Mouse (Mus musculus) ES-Bruce4 (cell line): ENCODE data around the gene Btbd17. TPM values are rescaled to one million over a fixed set of nuclear protein-coding genes. Genes with fewer than 3 reads are reported as not detected.

Source experiments
- H3K27ac ChIP-seq: 2 replicates; pipeline ENCODE4 v1.5.1; 2012; ENCODE audit warnings: low read length, inconsistent platforms; ENCODE audit not compliant: insufficient read depth
- H3K27me3 ChIP-seq: 2 replicates; pipeline ENCODE4 v1.6.1; 2012; ENCODE audit warnings: mild to moderate bottlenecking, low read length, inconsistent platforms; ENCODE audit not compliant: control insufficient read depth, poor library complexity, insufficient read depth, severe bottlenecking
- H3K36me3 ChIP-seq: 2 replicates; pipeline ENCODE4 v1.6.1; 2012; ENCODE audit warnings: inconsistent platforms, mild to moderate bottlenecking, low read length, moderate library complexity; ENCODE audit not compliant: control insufficient read depth, poor library complexity, insufficient read depth, severe bottlenecking
- H3K4me1 ChIP-seq: one replicate; pipeline ENCODE4 v1.8.1; 2011; ENCODE audit warnings: low read length; ENCODE audit not compliant: control insufficient read depth, insufficient read depth
- H3K4me3 ChIP-seq: 2 replicates; pipeline ENCODE4 v1.5.1; 2011; ENCODE audit warnings: low read depth, mild to moderate bottlenecking, low read length
- H3K9ac ChIP-seq: 2 replicates; pipeline ENCODE4 v1.6.1; 2012; ENCODE audit warnings: low read depth, mild to moderate bottlenecking, inconsistent platforms; ENCODE audit not compliant: poor library complexity, severe bottlenecking
- H3K9me3 ChIP-seq: replicated peaks from 2 replicates; pipeline ENCODE4 v1.6.1; 2012; ENCODE audit warnings: mild to moderate bottlenecking, low read length, inconsistent platforms; ENCODE audit not compliant: control insufficient read depth, poor library complexity, insufficient read depth, severe bottlenecking
- CTCF ChIP-seq: IDR thresholded peaks from one replicate; pipeline ENCODE4 v1.8.1; 2011; ENCODE audit warnings: low read depth, low read length
- EP300 ChIP-seq: IDR thresholded peaks from 2 replicates; pipeline ENCODE4 v1.6.1; 2011; ENCODE audit warnings: low read depth, low read length; ENCODE audit not compliant: insufficient read depth
- POLR2A ChIP-seq: IDR thresholded peaks from one replicate; pipeline ENCODE4 v1.8.1; 2011; ENCODE audit warnings: low read length; ENCODE audit not compliant: insufficient read depth
- polyA plus RNA-seq: library from polyadenylated mRNA; stranded (reverse); fragments of >200 nt; gene quantifications from 2 replicates; pipeline ENCODE4 v1.2.4, GENCODE M21; 2011; ENCODE audit warnings: low read depth; ENCODE audit not compliant: missing spikeins, insufficient read depth, insufficient read length

Btbd17 gene
- polyA plus RNA-seq: 0.93 TPM in 1 of 2 replicates, not detected in the other

DNA sequence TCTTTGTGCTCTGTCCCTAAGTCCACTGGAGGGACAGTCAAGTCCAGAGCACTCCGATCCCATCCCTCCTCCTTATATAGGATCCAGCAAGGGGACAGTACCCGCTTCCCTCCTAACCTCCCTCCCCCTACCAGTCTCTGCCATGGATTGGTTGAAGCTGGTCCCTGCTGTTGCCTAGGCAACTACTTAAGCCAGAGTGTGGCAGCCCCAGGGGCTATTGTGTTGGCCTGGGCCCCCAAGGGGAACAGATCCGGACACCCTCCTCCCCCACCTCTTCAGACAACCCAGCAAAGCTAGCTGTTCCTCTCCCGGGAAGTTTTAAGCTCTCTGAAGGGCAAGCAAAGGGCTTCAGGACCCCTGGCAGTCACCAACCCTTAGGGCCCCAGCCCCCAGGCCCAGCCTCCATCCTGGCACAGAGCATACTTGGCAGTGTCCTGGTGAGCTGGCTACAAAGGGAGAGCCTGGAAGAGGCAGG lies at the start of gene Btbd17:
TSS of gene Btbd17 (minus strand) at position 98 of the 475 bp plus-strand sequence.
- Histone ChIP-seq H3K4me3 (peak within 1 kb of the TSS; percentile 22; the same call in 1 of the 2 replicates), H3K36me3 (no peaks in the 10 kb centered on the region), H3K27me3 (0 out of 2 replicates have a peak, but pooled peaks cover 4% of the 10 kb centered on the region), H3K9ac (no peak within 1 kb of the TSS), H3K4me1 (no peaks in the 10 kb centered on the region), H3K27ac (no peak within 1 kb of the TSS), H3K9me3 (no peaks in the 10 kb centered on the region)
- TF ChIP-seq CTCF (no peak), EP300 (no peak)

DNA sequence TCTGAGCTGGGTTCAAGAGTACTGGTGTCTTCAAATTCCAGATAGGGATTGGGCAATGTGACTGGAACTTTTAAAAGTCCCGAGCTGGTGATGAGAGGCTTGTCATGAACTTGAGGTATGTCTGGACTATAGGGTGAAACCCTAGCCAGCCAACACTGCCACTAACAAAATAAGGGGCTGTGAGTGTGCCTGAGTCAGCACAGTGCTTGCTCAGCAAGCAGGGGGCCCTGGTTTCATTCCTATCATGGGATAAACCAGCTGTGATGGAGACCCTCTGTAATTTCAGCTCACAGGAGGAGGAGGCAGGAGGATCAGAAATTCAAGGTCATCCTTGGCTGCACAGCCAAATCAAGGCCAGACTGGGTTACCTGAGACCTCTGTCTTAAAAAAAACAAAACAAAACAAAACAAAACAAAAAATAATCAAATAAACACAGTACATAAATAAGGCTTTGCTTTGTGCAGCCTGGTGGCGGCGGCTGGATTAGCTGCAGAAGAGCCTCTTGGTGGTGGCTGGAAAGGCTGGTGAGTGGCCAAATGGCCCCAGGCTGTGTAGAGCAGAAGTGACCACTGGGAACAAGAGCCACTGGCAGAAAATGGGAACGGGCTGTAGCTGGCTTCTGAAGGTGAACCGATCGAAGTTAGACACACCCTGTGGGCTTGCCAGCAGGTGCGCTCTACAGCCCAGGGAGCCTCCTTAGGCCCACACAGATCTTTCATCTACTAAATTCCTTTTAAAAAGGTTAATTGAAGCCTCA lies 48.9 kb upstream of the Btbd17 start:
- Histone ChIP-seq H3K4me1 (peaks cover 6% of the 10 kb centered on the region), H3K27ac (peak overlapping the region; percentile 59; the same call in 1 of the 2 replicates), H3K36me3 (no peaks in the 10 kb centered on the region), H3K27me3 (no peaks in the 10 kb centered on the region), H3K9me3 (peaks cover 7% of the 10 kb centered on the region), H3K4me3 (no peak overlapping the region), H3K9ac (peak overlapping the region; percentile 37; the same call in 1 of the 2 replicates)
- TF ChIP-seq EP300 (peak; percentile 65; the same call in 1 of the 2 replicates), POLR2A (no peak), CTCF (no peak)

DNA sequence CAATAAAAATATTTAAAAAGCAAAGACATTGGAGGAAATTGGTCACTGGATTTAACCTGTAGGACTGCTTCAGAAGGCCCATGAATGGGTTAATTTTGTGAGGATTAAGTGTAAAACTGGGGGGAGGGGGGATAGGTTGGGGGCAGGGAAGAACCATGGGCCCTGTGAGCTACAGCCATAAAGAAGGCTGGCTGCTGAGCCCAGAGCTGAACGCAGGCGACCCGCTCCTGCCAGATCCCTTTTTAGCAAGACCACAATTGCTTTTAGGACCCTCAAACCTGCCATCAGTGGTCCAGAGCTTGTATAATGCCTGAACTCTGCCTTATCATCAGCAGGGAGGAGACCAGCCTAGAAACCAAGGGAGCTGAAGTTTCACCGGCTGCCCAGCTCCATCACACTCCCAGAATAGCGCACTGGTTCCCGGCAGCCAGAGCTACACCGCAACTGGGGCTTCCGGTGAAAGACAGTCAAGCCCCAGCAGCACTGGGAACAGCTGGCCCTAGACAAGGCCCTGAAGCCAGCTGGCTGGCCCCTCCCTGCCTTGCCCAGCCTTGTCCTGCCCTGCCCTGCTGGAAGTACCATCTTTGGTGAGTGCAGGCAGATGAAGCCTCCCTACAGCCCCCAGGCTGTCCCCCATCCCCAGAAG lies 48.2 kb upstream of the Btbd17 start:
- H3K36me3 ChIP-seq: no peaks in the 10 kb centered on the region
- peaks cover 6% of the 10 kb centered on the region for H3K4me1 ChIP-seq
- H3K4me3 ChIP-seq: peak overlapping the region; percentile 15; the same call in 1 of the 2 replicates
- H3K9ac ChIP-seq: peak overlapping the region; percentile 37
- peak overlapping the region; percentile 37 for H3K27ac ChIP-seq
- TF ChIP-seq CTCF (no peak), EP300 (no peak), POLR2A (no peak)
- H3K9me3 ChIP-seq: peaks cover 7% of the 10 kb centered on the region
- no peaks in the 10 kb centered on the region for H3K27me3 ChIP-seq

DNA sequence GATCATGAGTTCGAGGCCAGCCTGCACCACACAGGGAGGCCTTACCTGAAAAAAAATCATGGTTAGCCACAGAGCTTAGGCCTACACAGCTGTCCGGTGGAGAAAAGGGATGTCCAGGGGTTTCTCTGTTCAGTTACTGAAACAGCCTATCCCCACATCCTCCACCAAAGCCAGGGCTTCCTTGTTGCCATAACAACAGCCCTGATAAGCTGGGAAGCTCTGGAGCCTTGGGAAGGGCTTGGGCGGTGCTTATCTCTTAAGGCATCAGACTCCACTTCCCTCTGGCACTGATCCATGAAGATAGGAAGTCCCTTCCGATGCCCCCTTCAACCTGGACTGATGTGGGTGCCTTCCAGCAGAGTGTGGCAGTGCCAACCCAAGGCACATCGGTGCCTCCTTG lies 37.4 kb upstream of the Btbd17 start:
- Histone ChIP-seq H3K4me3 (no peak overlapping the region), H3K36me3 (no peaks in the 10 kb centered on the region), H3K27ac (no peak overlapping the region), H3K4me1 (peaks cover 4% of the 10 kb centered on the region), H3K27me3 (no peaks in the 10 kb centered on the region), H3K9me3 (no peaks in the 10 kb centered on the region), H3K9ac (no peak overlapping the region)
- TF ChIP-seq EP300: no peak
- no peak for TF ChIP-seq CTCF
- no peak for TF ChIP-seq POLR2A

DNA sequence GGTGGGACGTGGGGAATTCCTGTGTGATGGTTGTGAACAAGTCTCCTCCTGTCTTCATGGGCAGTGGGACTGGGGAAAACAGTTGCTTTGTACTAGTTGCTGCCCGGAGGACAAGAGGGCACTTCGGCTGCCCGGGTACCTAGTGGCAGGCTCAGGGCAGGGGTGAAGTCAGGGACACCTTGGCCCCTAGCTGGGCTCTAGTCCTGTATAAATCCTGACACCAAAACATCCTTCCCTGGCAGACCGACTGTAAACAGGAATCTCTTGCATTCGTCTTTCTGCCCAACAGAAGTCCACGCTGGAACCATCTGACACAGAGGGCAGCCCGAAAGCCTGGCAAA lies 34.7 kb upstream of the Btbd17 start:
- Histone ChIP-seq H3K9ac (peak overlapping the region; percentile 80), H3K27me3 (no peaks in the 10 kb centered on the region), H3K9me3 (no peaks in the 10 kb centered on the region), H3K27ac (peak overlapping the region; percentile 88), H3K4me3 (peak overlapping the region; percentile 67), H3K4me1 (peaks cover 2% of the 10 kb centered on the region), H3K36me3 (no peaks in the 10 kb centered on the region)
- TF ChIP-seq POLR2A (no peak), EP300 (no peak), CTCF (no peak)
